Mouse (Mus musculus) limb, embryonic 12.5 days (tissue): ENCODE measurements around the gene 4921524J17Rik. TPM values are rescaled to one million over a fixed set of nuclear protein-coding genes. Genes with fewer than 3 reads are reported as not detected.

Experiments used
- ATAC-seq: fragments of 200-750 bp; cut with Nextera tagmentation; 2 replicates; pipeline ENCODE4 v1.8.0; 2017; ENCODE audit warnings: low read depth, moderate TSS enrichment; ENCODE audit not compliant: insufficient number of reproducible peaks, insufficient read depth, low FRiP score, low TSS enrichment
- H3K27ac ChIP-seq: fragments of 300-500 bp; sonication (generic); 2 replicates; pipeline ENCODE4 v1.5.1; 2016; ENCODE audit warnings: mild to moderate bottlenecking, moderate library complexity
- H3K27me3 ChIP-seq: fragments of 300-500 bp; sonication (generic); 2 replicates; pipeline ENCODE4 v1.6.1; 2016; ENCODE audit warnings: mild to moderate bottlenecking, moderate library complexity
- H3K36me3 ChIP-seq: fragments of 300-500 bp; sonication (generic); 2 replicates; pipeline ENCODE4 v1.6.1; 2016; ENCODE audit warnings: mild to moderate bottlenecking, moderate library complexity
- H3K4me1 ChIP-seq: fragments of 300-500 bp; sonication (generic); replicated peaks from 2 replicates; pipeline ENCODE4 v1.6.1; 2016
- H3K4me2 ChIP-seq: fragments of 300-500 bp; sonication (generic); 2 replicates; pipeline ENCODE4 v1.6.1; 2016; ENCODE audit warnings: mild to moderate bottlenecking, moderate library complexity
- H3K4me3 ChIP-seq: fragments of 300-500 bp; sonication (generic); replicated peaks from 2 replicates; pipeline ENCODE4 v1.5.1; 2016; ENCODE audit warnings: mild to moderate bottlenecking
- H3K9ac ChIP-seq: fragments of 300-500 bp; sonication (generic); replicated peaks from 2 replicates; pipeline ENCODE4 v1.6.1; 2016; ENCODE audit warnings: mild to moderate bottlenecking, moderate library complexity
- H3K9me3 ChIP-seq: fragments of 300-500 bp; sonication (generic); 2 replicates; pipeline ENCODE4 v1.6.1; 2016; ENCODE audit warnings: mild to moderate bottlenecking, moderate library complexity
- WGBS: fragments of 180-500 bp; shearing (Covaris S2); methylation state at CpG from one replicate; pipeline ENCODE4 v1.1.7; 2016; 5-methylcytosine and 5-hydroxymethylcytosine counted together
- polyA plus RNA-seq: library from polyadenylated mRNA; unstranded; fragments of >200 nt; fragmentation: Nextera tagmentation; extraction: Ambion mirVana; gene quantifications from 2 replicates; pipeline ENCODE4 v1.2.1, GENCODE M21; 2016

The 4921524J17Rik gene
- polyA plus RNA-seq, 1 experiment from 2014 or later: 53.5 TPM

- Histone ChIP-seq H3K36me3 (no peaks in the 10 kb centered on the region), H3K9me3 (no peaks in the 10 kb centered on the region), H3K4me2 (no peak overlapping the region), H3K9ac (no peak overlapping the region), H3K4me3 (no peak overlapping the region), H3K27me3 (no peaks in the 10 kb centered on the region), H3K27ac (no peak overlapping the region), H3K4me1 (no peaks in the 10 kb centered on the region)
- no peak for ATAC-seq
Measured at GRCm38 (mm10) chr8:85464316-85464715, 31.7 kb upstream of the 4921524J17Rik start.

GRCm38 (mm10) chr8:85462441-85462840 lies 29.8 kb upstream of the 4921524J17Rik start:
- no peak overlapping the region for H3K4me2 ChIP-seq
- WGBS: 72% methylated on average over 1 of the region's 1 CpGs

GRCm38 (mm10) chr8:85461377-85461776 lies 28.7 kb upstream of the 4921524J17Rik start:
- Histone ChIP-seq H3K27ac (no peak overlapping the region), H3K9ac (no peak overlapping the region), H3K36me3 (no peaks in the 10 kb centered on the region), H3K27me3 (no peaks in the 10 kb centered on the region), H3K4me1 (no peaks in the 10 kb centered on the region), H3K4me3 (no peak overlapping the region), H3K9me3 (no peaks in the 10 kb centered on the region), H3K4me2 (no peak overlapping the region)
- no peak for ATAC-seq
- 79% methylated on average over 3 of the region's 3 CpGs for WGBS

More at GRCm38 (mm10) chr8:85462441-85462840, 29.8 kb upstream of the 4921524J17Rik start:
- H3K36me3 ChIP-seq: no peaks in the 10 kb centered on the region
- no peaks in the 10 kb centered on the region for H3K9me3 ChIP-seq
- no peak overlapping the region for H3K27ac ChIP-seq
- H3K9ac ChIP-seq: no peak overlapping the region
- H3K4me1 ChIP-seq: no peaks in the 10 kb centered on the region
- H3K4me3 ChIP-seq: no peak overlapping the region
- ATAC-seq: no peak
- no peaks in the 10 kb centered on the region for H3K27me3 ChIP-seq

GRCm38 (mm10) chr8:85460804-85461203 lies 28.2 kb upstream of the 4921524J17Rik start:
- 28% methylated on average over 5 of the region's 5 CpGs for WGBS
- no peak overlapping the region for H3K9ac ChIP-seq
- H3K27ac ChIP-seq: no peak overlapping the region
- no peaks in the 10 kb centered on the region for H3K4me1 ChIP-seq
- H3K36me3 ChIP-seq: no peaks in the 10 kb centered on the region
- no peak overlapping the region for H3K4me3 ChIP-seq
- H3K9me3 ChIP-seq: no peaks in the 10 kb centered on the region
- H3K4me2 ChIP-seq: no peak overlapping the region
- no peak for ATAC-seq
- H3K27me3 ChIP-seq: no peaks in the 10 kb centered on the region

GRCm38 (mm10) chr8:85459582-85459981 lies 26.9 kb upstream of the 4921524J17Rik start:
- Histone ChIP-seq H3K36me3 (no peaks in the 10 kb centered on the region), H3K4me3 (no peak overlapping the region), H3K27ac (no peak overlapping the region), H3K4me1 (no peaks in the 10 kb centered on the region), H3K27me3 (no peaks in the 10 kb centered on the region), H3K9me3 (no peaks in the 10 kb centered on the region), H3K4me2 (no peak overlapping the region), H3K9ac (no peak overlapping the region)
- no peak for ATAC-seq
- WGBS: 82% methylated on average over 3 of the region's 3 CpGs

- no peak for ATAC-seq
- no peak overlapping the region for H3K9ac ChIP-seq
- H3K36me3 ChIP-seq: no peaks in the 10 kb centered on the region
- H3K4me2 ChIP-seq: no peak overlapping the region
- H3K4me1 ChIP-seq: peaks cover 11% of the 10 kb centered on the region
- H3K4me3 ChIP-seq: no peak overlapping the region
- H3K27me3 ChIP-seq: no peaks in the 10 kb centered on the region
- H3K27ac ChIP-seq: no peak overlapping the region
- 10% methylated on average over 14 of the region's 14 CpGs for WGBS
- H3K9me3 ChIP-seq: no peaks in the 10 kb centered on the region
Measured at GRCm38 (mm10) chr8:85456536-85456935, 23.9 kb upstream of the 4921524J17Rik start.

- WGBS: 62% methylated on average over 8 of the region's 8 CpGs
- Histone ChIP-seq H3K9ac (no peak overlapping the region), H3K4me2 (no peak overlapping the region), H3K4me1 (peaks cover 11% of the 10 kb centered on the region), H3K27me3 (no peaks in the 10 kb centered on the region), H3K36me3 (no peaks in the 10 kb centered on the region), H3K27ac (no peak overlapping the region), H3K4me3 (no peak overlapping the region), H3K9me3 (no peaks in the 10 kb centered on the region)
- no peak for ATAC-seq
Measured at GRCm38 (mm10) chr8:85454750-85455149, 22.1 kb upstream of the 4921524J17Rik start.

GRCm38 (mm10) chr8:85453256-85453655 lies 20.6 kb upstream of the 4921524J17Rik start:
- 79% methylated on average over 2 of the region's 2 CpGs for WGBS
- Histone ChIP-seq H3K4me2 (no peak overlapping the region), H3K27me3 (no peaks in the 10 kb centered on the region), H3K36me3 (no peaks in the 10 kb centered on the region), H3K27ac (no peak overlapping the region), H3K4me3 (no peak overlapping the region), H3K4me1 (peaks cover 11% of the 10 kb centered on the region), H3K9me3 (no peaks in the 10 kb centered on the region), H3K9ac (no peak overlapping the region)
- no peak for ATAC-seq

- Histone ChIP-seq H3K27me3 (no peaks in the 10 kb centered on the region), H3K4me3 (0 out of 2 replicates have a peak overlapping the region, but pooled peaks have one; percentile 12)
Measured at GRCm38 (mm10) chr8:85452328-85452727, 19.7 kb upstream of the 4921524J17Rik start.

GRCm38 (mm10) chr8:85450335-85450734 lies 17.7 kb upstream of the 4921524J17Rik start:
- Histone ChIP-seq H3K4me3 (no peak overlapping the region), H3K9me3 (no peaks in the 10 kb centered on the region), H3K4me2 (no peak overlapping the region), H3K9ac (no peak overlapping the region), H3K4me1 (peaks cover 11% of the 10 kb centered on the region), H3K27ac (no peak overlapping the region), H3K27me3 (no peaks in the 10 kb centered on the region), H3K36me3 (no peaks in the 10 kb centered on the region)
- 81% methylated on average over 3 of the region's 3 CpGs for WGBS
- ATAC-seq: no peak

More at GRCm38 (mm10) chr8:85452328-85452727, 19.7 kb upstream of the 4921524J17Rik start:
- H3K9ac ChIP-seq: peak overlapping the region; percentile 40; the same call in 1 of the 2 replicates
- H3K27ac ChIP-seq: no peak overlapping the region
- no peak; the same call in 1 of the 2 replicates for ATAC-seq
- no peaks in the 10 kb centered on the region for H3K36me3 ChIP-seq
- WGBS: 19% methylated on average over 14 of the region's 14 CpGs
- H3K4me2 ChIP-seq: peak overlapping the region; percentile 50
- H3K9me3 ChIP-seq: no peaks in the 10 kb centered on the region
- H3K4me1 ChIP-seq: peaks cover 11% of the 10 kb centered on the region

GRCm38 (mm10) chr8:85445936-85446685 lies 13.5 kb upstream of the 4921524J17Rik start:
- H3K4me1 ChIP-seq: no peaks in the 10 kb centered on the region
- H3K27ac ChIP-seq: no peak overlapping the region
- no peaks in the 10 kb centered on the region for H3K9me3 ChIP-seq
- ATAC-seq: no peak
- H3K27me3 ChIP-seq: no peaks in the 10 kb centered on the region
- no peak overlapping the region for H3K4me2 ChIP-seq
- H3K36me3 ChIP-seq: no peaks in the 10 kb centered on the region
- 82% methylated on average over 15 of the region's 15 CpGs for whole genome bisulfite sequencing
- H3K4me3 ChIP-seq: no peak overlapping the region
- H3K9ac ChIP-seq: no peak overlapping the region

GRCm38 (mm10) chr8:85444092-85444491 lies 11.5 kb upstream of the 4921524J17Rik start:
- Histone ChIP-seq H3K4me3 (no peak overlapping the region), H3K9me3 (0 out of 2 replicates have a peak, but pooled peaks cover 5% of the 10 kb centered on the region), H3K36me3 (no peaks in the 10 kb centered on the region), H3K4me2 (no peak overlapping the region), H3K4me1 (no peaks in the 10 kb centered on the region), H3K27me3 (no peaks in the 10 kb centered on the region), H3K27ac (no peak overlapping the region), H3K9ac (no peak overlapping the region)
- no peak for ATAC-seq
